ENCODE assay signal across 10 mouse cellular contexts in genomic region chr7:34252030-34252429, GRCm38 (mm10). TPM values are rescaled to one million over a fixed set of nuclear protein-coding genes. Genes with fewer than 3 reads are reported as not detected.
DNase-seq lines count a peak whose midpoint lies in the region; ATAC-seq lines count a peak whose summit lies in the region.
"Had no signal": no experiment of that assay in that cellular context is flagged by ENCODE, and none has a peak within 500 bp of the region (broad histone marks: within the 10 kb centered on the region; RNA-seq: fewer than 3 reads in every experiment).

No protein-coding gene starts in this region.

- ATAC-seq in hindbrain, embryonic 14.5 days (ENCODE audit: low FRiP score): no peak

- H3K27me3 ChIP-seq in hindbrain, embryonic 14.5 days (ENCODE audit: control insufficient read depth, insufficient read depth, low read length): no peaks in the 10 kb centered on the region

- H3K4me3 ChIP-seq in hindbrain, embryonic 14.5 days (replicated peaks; ENCODE audit: low read length): no peak overlapping the region

- peaks cover 68% of the 10 kb centered on the region for H3K36me3 ChIP-seq in hindbrain, embryonic 14.5 days (replicated peaks; ENCODE audit: control insufficient read depth, insufficient read depth)

- no peak overlapping the region for H3K9ac ChIP-seq in hindbrain, embryonic 14.5 days

- DNase-seq in heart, adult 8-10 months (ENCODE audit: low spot score): peak; percentile 48
- DNase-seq in heart, adult 9 months (ENCODE audit: low spot score in 2 of 2): no peak
- peak; percentile 35 for DNase-seq in thymus, postnatal 14 days
- no peak for DNase-seq in thymus, postnatal 36 days
- peak; percentile 72 for DNase-seq in hindbrain, embryonic 14.5 days (ENCODE audit: low spot score)
- no peak for DNase-seq in yolk sac, embryonic 10.5 days (ENCODE audit: low spot score)
- no peak for DNase-seq in ovary, adult 18-20 months (ENCODE audit: low spot score)
- DNase-seq in gastrocnemius, adult 8-10 months (ENCODE audit: low spot score in 2 of 2): no peak

- H3K4me1 ChIP-seq in hindbrain, embryonic 14.5 days (replicated peaks; ENCODE audit: control insufficient read depth, insufficient read depth, low read length): no peaks in the 10 kb centered on the region

- 86% methylated on average over 2 of the region's 2 CpGs for WGBS in hindbrain, embryonic 14.5 days

- no peak overlapping the region for H3K27ac ChIP-seq in hindbrain, embryonic 14.5 days

- no peaks in the 10 kb centered on the region for H3K9me3 ChIP-seq in hindbrain, embryonic 14.5 days (ENCODE audit: control insufficient read depth, low read length)

- H3K4me2 ChIP-seq in hindbrain, embryonic 14.5 days (replicated peaks): no peak overlapping the region

RNA-seq across cellular contexts. Expression of gene Gm6096, which starts 1.2 kb away (rescaled TPM):
- total RNA-seq in heart, adult 8-10 months (2022): not detected
- polyA plus RNA-seq in hindbrain, embryonic 14.5 days (2014; fragmentation: Nextera tagmentation; extraction: Ambion mirVana): 0.77 and 1.0 TPM in 2 replicates
- total RNA-seq in gastrocnemius, adult 8-10 months (2022): not detected
- total RNA-seq: heart, adult 18-20 months had no signal
- polyA plus RNA-seq: limb, embryonic 11.5 days had no signal

RNA-seq across cellular contexts. Expression of gene Gpi1, which starts 21.9 kb away (rescaled TPM):
- total RNA-seq in heart, adult 8-10 months (2022): 100 to 1,000 TPM; 550 to 601 (median 588) TPM
- 265 and 302 TPM in 2 replicates for polyA plus RNA-seq in hindbrain, embryonic 14.5 days (2014; fragmentation: Nextera tagmentation; extraction: Ambion mirVana)
- total RNA-seq in gastrocnemius, adult 8-10 months (2022): 1,000 to 10,000 TPM in 2 of 4 experiments, 100 to 1,000 TPM in 2; 941 to 1,057 (median 993) TPM

RNA-seq across cellular contexts. Expression of gene Pdcd2l, which starts 55.6 kb away (rescaled TPM):
- total RNA-seq in heart, adult 8-10 months (2022): 10 to 100 TPM; 19.2 to 21.2 (median 20.1) TPM
- polyA plus RNA-seq in hindbrain, embryonic 14.5 days (2014; fragmentation: Nextera tagmentation; extraction: Ambion mirVana): 63.8 and 68.9 TPM in 2 replicates
- total RNA-seq in gastrocnemius, adult 8-10 months (2022): 10 to 100 TPM; 13.0 to 18.6 (median 16.9) TPM

Comparison
In these comparisons a context has a peak if more than half of its experiments do, and no peak if none do; other contexts are left out.
1. DNase-seq: peak in heart, adult 8-10 months (single experiment), thymus, postnatal 14 days (single experiment) and hindbrain, embryonic 14.5 days (single experiment); none in heart, adult 9 months (0 of 2), thymus, postnatal 36 days (0 of 2), yolk sac, embryonic 10.5 days (single experiment), ovary, adult 18-20 months (single experiment) and gastrocnemius, adult 8-10 months (0 of 2).